Mouse (Mus musculus): ENCODE data around the gene Esp36.
"Not testable (repeated sequence)": the region's sequence is repeated elsewhere in the genome, so short reads cannot be mapped to it uniquely, and the experiment has no call there.

Esp36 gene

GRCm38 (mm10) chr17:38420085-38420484 lies at the start of gene Esp36:
TSS of gene Esp36 (minus strand) at chr17:38420185.
- no peak for DNase-seq

- DNase-seq: not testable (repeated sequence)
Observed at GRCm38 (mm10) chr17:38456206-38456605, 36.2 kb upstream of the Esp36 start.

DNA sequence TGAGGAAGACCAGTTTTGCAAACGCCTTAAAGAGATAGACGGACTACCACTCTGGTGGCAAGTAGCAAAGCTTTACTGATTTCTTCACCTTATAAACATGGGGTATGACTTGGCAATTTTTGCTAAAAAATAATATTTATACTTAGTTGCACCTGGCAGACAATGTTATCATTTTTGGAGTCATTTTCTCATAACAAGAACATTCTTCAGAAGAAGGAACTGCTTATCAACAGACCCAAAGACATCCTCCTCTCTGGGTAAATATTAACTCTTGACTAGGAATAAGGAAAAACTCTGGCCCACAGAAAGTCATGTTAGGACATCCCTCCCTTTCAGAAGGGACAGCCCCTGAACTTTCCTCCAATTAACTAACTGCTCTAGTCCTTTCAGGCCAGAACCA lies 30.7 kb upstream of the Esp36 start:
- no peak for DNase-seq

DNA sequence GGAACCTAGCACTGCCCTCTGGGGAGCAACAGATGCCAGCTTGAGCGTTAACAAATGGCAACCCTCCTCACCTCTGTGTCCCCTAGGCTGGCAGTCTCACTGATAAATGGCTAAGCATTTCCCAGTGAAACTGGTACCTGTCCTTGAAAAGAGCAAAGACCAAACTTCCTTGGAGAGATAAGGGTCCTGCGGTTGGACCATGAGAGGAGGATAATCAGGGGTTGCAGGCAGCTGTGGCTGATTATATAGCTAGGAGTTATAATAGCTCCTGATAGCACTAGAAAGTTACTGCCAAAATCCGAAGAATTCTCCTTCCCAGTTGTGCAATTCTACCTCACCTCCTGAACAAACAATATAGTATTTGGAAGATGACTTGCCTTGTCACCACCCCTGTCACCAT lies 13.8 kb downstream of the Esp36 start:
- DNase-seq: no peak

- DNase-seq: no peak
Observed at GRCm38 (mm10) chr17:38391821-38392220, 28.2 kb downstream of the Esp36 start.
